Mouse (Mus musculus) lung, embryonic 16.5 days (tissue): Measurements from ENCODE around the gene Plg. TPM values are rescaled to one million over a fixed set of nuclear protein-coding genes. Genes with fewer than 3 reads are reported as not detected.

Source experiments
- ATAC-seq: fragments of 200-750 bp; cut with Nextera tagmentation; 2 replicates; pipeline ENCODE4 v1.8.0; 2017; ENCODE audit warnings: low read depth, mild to moderate bottlenecking, moderate library complexity
- H3K27ac ChIP-seq: fragments of 300-500 bp; sonication (generic); 2 replicates; pipeline ENCODE4 v1.5.1; 2014; ENCODE audit warnings: mild to moderate bottlenecking, control low read depth, low read length
- H3K27me3 ChIP-seq: fragments of 300-500 bp; sonication (generic); 2 replicates; pipeline ENCODE4 v1.6.1; 2014; ENCODE audit warnings: low read depth, low read length, mixed read lengths; ENCODE audit not compliant: control insufficient read depth, insufficient read depth
- H3K36me3 ChIP-seq: fragments of 300-500 bp; sonication (generic); 2 replicates; pipeline ENCODE4 v1.6.1; 2014; ENCODE audit warnings: low read length; ENCODE audit not compliant: control insufficient read depth, insufficient read depth
- H3K4me1 ChIP-seq: fragments of 300-500 bp; sonication (generic); replicated peaks from 2 replicates; pipeline ENCODE4 v1.6.1; 2014; ENCODE audit warnings: low read length, mixed read lengths; ENCODE audit not compliant: control insufficient read depth, insufficient read depth
- H3K4me2 ChIP-seq: fragments of 300-500 bp; sonication (generic); 2 replicates; pipeline ENCODE4 v1.6.1; 2014; ENCODE audit warnings: low read depth, low read length, control low read depth
- H3K4me3 ChIP-seq: fragments of 300-500 bp; sonication (generic); 2 replicates; pipeline ENCODE4 v1.5.1; 2014; ENCODE audit warnings: mild to moderate bottlenecking, low read length, control low read depth
- H3K9ac ChIP-seq: fragments of 300-500 bp; sonication (generic); 2 replicates; pipeline ENCODE4 v1.6.1; 2014; ENCODE audit warnings: low read length, control low read depth
- H3K9me3 ChIP-seq: fragments of 300-500 bp; sonication (generic); 2 replicates; pipeline ENCODE4 v1.6.1; 2016; ENCODE audit warnings: low read length; ENCODE audit not compliant: control insufficient read depth
- WGBS: fragments of 180-500 bp; shearing (Covaris S2); extraction: QIAGEN DNeasy Blood & Tissue Kit; methylation state at CpG from one replicate; pipeline ENCODE4 v1.1.7; 2014; 5-methylcytosine and 5-hydroxymethylcytosine counted together
- polyA plus RNA-seq: library from polyadenylated mRNA; unstranded; fragments of >200 nt; fragmentation: Nextera tagmentation; extraction: Ambion mirVana; gene quantifications from 2 replicates; pipeline ENCODE4 v1.2.1, GENCODE M21; 2015

Gene Plg
- polyA plus RNA-seq, 1 experiment from 2014 or later: 0.50 TPM

DNA sequence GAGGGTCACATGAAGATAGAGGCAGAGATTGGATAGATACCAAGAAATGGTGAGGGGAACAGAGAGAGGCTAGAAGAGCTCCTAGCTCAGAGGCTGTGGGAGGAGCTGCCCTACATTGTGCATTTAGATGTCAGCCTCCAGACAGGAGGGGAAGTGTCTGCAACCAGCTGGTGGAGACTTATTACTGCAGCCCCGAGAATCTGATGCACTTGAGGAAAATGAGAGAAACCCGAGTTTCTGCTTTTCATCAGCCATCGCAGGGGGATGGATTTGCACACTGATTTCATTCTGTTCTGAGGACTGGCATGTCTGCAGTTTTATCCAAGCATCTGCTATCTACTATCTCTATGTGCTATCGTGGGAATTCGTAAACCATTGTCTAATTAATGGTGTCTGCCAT, 53.3 kb downstream of the Plg start:
- peak; percentile 71 for ATAC-seq
- Histone ChIP-seq H3K9ac (no peak overlapping the region), H3K27me3 (no peaks in the 10 kb centered on the region), H3K9me3 (no peaks in the 10 kb centered on the region), H3K4me3 (no peak overlapping the region), H3K27ac (no peak overlapping the region), H3K36me3 (no peaks in the 10 kb centered on the region), H3K4me2 (no peak overlapping the region), H3K4me1 (peaks cover 4% of the 10 kb centered on the region; the same call in 1 of the 2 replicates)
- WGBS: 32% methylated on average over 5 of the region's 5 CpGs

DNA sequence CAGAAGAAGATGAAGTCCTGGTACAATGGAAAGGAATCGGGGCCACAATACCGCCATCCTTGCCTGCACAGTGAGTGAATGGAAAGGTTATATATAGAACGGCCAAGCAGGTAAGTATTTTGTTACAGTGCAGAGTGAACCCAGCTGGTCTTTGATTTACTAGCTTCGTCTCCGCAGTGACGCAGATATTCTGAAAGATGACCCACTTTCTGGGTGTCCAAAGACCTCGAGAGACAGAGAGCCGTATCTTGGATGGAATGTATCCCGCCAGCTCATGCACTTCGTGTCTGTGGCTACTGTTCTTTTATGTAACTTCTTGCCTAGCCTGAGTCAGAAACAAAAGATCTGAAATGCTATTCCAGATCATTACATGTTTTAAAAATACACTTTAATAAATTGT, 59.4 kb downstream of the Plg start:
- no peaks in the 10 kb centered on the region for H3K4me1 ChIP-seq
- no peaks in the 10 kb centered on the region for H3K27me3 ChIP-seq
- H3K4me2 ChIP-seq: no peak overlapping the region
- no peak overlapping the region for H3K4me3 ChIP-seq
- no peak for ATAC-seq
- no peaks in the 10 kb centered on the region for H3K9me3 ChIP-seq
- H3K9ac ChIP-seq: no peak overlapping the region
- WGBS: 74% methylated on average over 10 of the region's 10 CpGs
- H3K27ac ChIP-seq: no peak overlapping the region
- no peaks in the 10 kb centered on the region for H3K36me3 ChIP-seq

GRCm38 (mm10) chr17:12444561-12444960, 66.2 kb downstream of the Plg start:
- Histone ChIP-seq H3K4me3 (no peak overlapping the region), H3K9ac (no peak overlapping the region), H3K36me3 (no peaks in the 10 kb centered on the region), H3K27me3 (no peaks in the 10 kb centered on the region), H3K9me3 (no peaks in the 10 kb centered on the region), H3K27ac (no peak overlapping the region), H3K4me1 (no peaks in the 10 kb centered on the region), H3K4me2 (no peak overlapping the region)
- no peak for ATAC-seq
- 38% methylated on average over 2 of the region's 2 CpGs for WGBS

DNA sequence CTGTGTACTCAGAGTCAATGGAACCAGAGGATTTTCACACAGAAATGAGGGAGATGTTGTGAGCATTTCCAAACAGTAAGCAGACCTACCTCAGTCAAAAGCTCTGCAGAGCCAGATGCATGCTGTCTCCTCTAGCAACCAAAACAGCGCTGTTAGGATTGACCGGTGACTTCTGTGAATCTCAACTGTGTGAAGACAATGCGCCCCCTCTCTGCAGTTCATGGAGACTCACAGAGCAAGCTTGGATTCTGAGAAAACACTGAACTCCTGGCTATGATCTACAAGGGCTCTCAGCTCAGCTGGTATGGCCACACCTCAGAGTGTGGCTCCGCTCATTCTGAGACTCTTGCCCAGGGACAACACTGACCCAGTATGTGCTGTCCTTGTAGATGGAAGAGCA, 72.8 kb downstream of the Plg start:
- H3K4me1 ChIP-seq: peaks cover 2% of the 10 kb centered on the region; the same call in 1 of the 2 replicates
- no peak overlapping the region for H3K9ac ChIP-seq
- no peaks in the 10 kb centered on the region for H3K36me3 ChIP-seq
- peak; percentile 57; the same call in 1 of the 2 replicates for ATAC-seq
- H3K27ac ChIP-seq: no peak overlapping the region
- no peaks in the 10 kb centered on the region for H3K27me3 ChIP-seq
- WGBS: 43% methylated on average over 4 of the region's 4 CpGs
- H3K4me3 ChIP-seq: no peak overlapping the region
- no peaks in the 10 kb centered on the region for H3K9me3 ChIP-seq
- no peak overlapping the region for H3K4me2 ChIP-seq

DNA sequence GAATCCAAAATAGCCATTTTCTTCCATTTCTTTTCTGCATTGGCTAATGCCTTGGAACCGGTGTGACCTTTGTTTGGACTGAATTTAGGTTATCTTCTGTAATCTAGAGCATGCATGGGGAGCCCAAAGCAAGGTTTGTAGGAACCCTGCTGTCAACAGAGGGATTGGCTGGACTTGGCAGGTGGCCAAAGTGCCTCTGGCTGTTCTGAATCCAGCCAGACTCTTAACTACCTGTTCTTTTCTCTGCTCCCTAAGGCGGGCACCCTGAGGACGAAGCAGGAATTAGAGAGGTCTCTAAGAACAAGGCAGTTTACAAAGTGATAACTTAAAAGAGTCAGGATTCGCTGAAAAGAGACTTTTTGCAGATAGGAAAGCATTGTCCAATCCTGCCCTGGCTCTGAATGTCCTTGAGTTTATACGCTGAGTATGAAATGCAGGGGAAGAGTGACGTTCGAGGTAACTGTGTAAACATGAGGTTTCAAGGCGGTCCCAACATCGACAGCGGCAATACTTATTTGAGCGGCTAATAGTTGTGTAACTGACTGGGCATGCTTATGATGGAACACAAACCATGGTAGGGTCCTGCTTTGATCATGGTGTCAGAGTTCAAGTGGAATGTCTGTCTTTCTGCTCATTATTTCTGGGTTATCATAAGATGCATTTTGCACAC, 74.6 kb downstream of the Plg start:
- Histone ChIP-seq H3K27ac (no peak overlapping the region), H3K4me3 (no peak overlapping the region), H3K4me1 (peaks cover 2% of the 10 kb centered on the region; the same call in 1 of the 2 replicates), H3K9ac (no peak overlapping the region), H3K9me3 (no peaks in the 10 kb centered on the region), H3K27me3 (no peaks in the 10 kb centered on the region), H3K36me3 (no peaks in the 10 kb centered on the region), H3K4me2 (no peak overlapping the region)
- WGBS: 37% methylated on average over 11 of the region's 11 CpGs
- peak; percentile 38; the same call in 1 of the 2 replicates for ATAC-seq

DNA sequence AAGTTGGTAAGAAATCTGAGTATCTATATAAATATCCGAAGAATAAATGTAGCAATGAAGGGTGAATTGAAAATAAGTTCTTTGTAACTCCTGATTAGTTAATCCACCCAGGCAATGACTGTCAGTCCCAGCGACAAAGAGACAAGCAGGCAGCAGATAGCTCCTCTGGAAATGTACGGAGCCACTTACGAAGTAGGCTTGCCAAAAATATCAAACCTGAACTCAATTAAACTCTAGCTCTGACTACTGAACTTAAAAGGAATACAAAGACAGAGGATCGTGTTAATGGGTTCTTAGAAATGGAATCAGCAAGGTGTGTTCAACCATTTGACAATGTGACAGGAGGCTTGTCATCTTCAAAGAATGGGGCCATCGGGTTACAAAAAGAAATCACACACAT, 75.3 kb downstream of the Plg start:
- Histone ChIP-seq H3K27me3 (no peaks in the 10 kb centered on the region), H3K4me1 (peaks cover 2% of the 10 kb centered on the region; the same call in 1 of the 2 replicates), H3K9me3 (no peaks in the 10 kb centered on the region), H3K4me3 (no peak overlapping the region), H3K4me2 (no peak overlapping the region), H3K36me3 (no peaks in the 10 kb centered on the region), H3K27ac (no peak overlapping the region), H3K9ac (no peak overlapping the region)
- WGBS: 74% methylated on average over 6 of the region's 6 CpGs
- ATAC-seq: no peak

GRCm38 (mm10) chr17:12455143-12455790, 76.9 kb downstream of the Plg start:
- H3K9me3 ChIP-seq: no peaks in the 10 kb centered on the region
- no peak overlapping the region for H3K4me3 ChIP-seq
- H3K27me3 ChIP-seq: no peaks in the 10 kb centered on the region
- no peak overlapping the region for H3K4me2 ChIP-seq
- no peak overlapping the region for H3K27ac ChIP-seq
- no peak overlapping the region for H3K9ac ChIP-seq
- 78% methylated on average over 5 of the region's 5 CpGs for WGBS
- H3K4me1 ChIP-seq: peaks cover 2% of the 10 kb centered on the region; the same call in 1 of the 2 replicates
- H3K36me3 ChIP-seq: no peaks in the 10 kb centered on the region
- no peak for ATAC-seq

- Histone ChIP-seq H3K4me3 (no peak overlapping the region), H3K27ac (no peak overlapping the region), H3K4me2 (no peak overlapping the region), H3K27me3 (no peaks in the 10 kb centered on the region), H3K4me1 (no peaks in the 10 kb centered on the region), H3K9ac (no peak overlapping the region), H3K36me3 (no peaks in the 10 kb centered on the region), H3K9me3 (0 out of 2 replicates have a peak, but pooled peaks cover 2% of the 10 kb centered on the region)
- no peak for ATAC-seq
Measured at GRCm38 (mm10) chr17:12461168-12461567, 82.8 kb downstream of the Plg start.

- Histone ChIP-seq H3K9me3 (no peaks in the 10 kb centered on the region), H3K9ac (no peak overlapping the region), H3K27ac (no peak overlapping the region), H3K36me3 (no peaks in the 10 kb centered on the region), H3K4me2 (no peak overlapping the region), H3K4me1 (no peaks in the 10 kb centered on the region), H3K4me3 (no peak overlapping the region), H3K27me3 (no peaks in the 10 kb centered on the region)
- ATAC-seq: no peak
- 70% methylated on average over 4 of the region's 4 CpGs for WGBS
Measured at GRCm38 (mm10) chr17:12466501-12467000, 88.1 kb downstream of the Plg start.
